Mouse (Mus musculus): ENCODE data around the gene Prmt2.

The Prmt2 gene

GRCm38 (mm10) chr10:76237341-76238225 is at the start of gene Prmt2:
Prmt2 (minus strand) TSS chr10:76237865.
- DNase-seq (ENCODE audit: low read depth, low spot score), result peak; percentile 93

- no peak for DNase-seq (ENCODE audit: low read depth, low spot score)
These were observed 41.0 kb upstream of the Prmt2 start for GRCm38 (mm10) chr10:76278541-76279097.

GRCm38 (mm10) chr10:76275256-76275655 is 37.6 kb upstream of the Prmt2 start:
- no peak for DNase-seq (ENCODE audit: low read depth, low spot score)

- peak; percentile 58 for DNase-seq (ENCODE audit: low read depth, low spot score)
These were observed 33.6 kb upstream of the Prmt2 start for GRCm38 (mm10) chr10:76271238-76271637.

GRCm38 (mm10) chr10:76262431-76262830 is 24.8 kb upstream of the Prmt2 start:
- DNase-seq (ENCODE audit: low read depth, low spot score), result peak; percentile 76

- DNase-seq (ENCODE audit: low read depth, low spot score), result no peak
These were observed 23.8 kb upstream of the Prmt2 start for GRCm38 (mm10) chr10:76261447-76261846.

- peak; percentile 25 for DNase-seq (ENCODE audit: low read depth, low spot score)
These were observed 22.8 kb upstream of the Prmt2 start for GRCm38 (mm10) chr10:76260358-76261059.

GRCm38 (mm10) chr10:76259566-76260232 is 22.0 kb upstream of the Prmt2 start:
- no peak for DNase-seq (ENCODE audit: low read depth, low spot score)

- DNase-seq (ENCODE audit: low read depth, low spot score), result peak; percentile 77
These were observed 20.2 kb upstream of the Prmt2 start for GRCm38 (mm10) chr10:76257719-76258390.

GRCm38 (mm10) chr10:76257231-76257630 is 19.6 kb upstream of the Prmt2 start:
- DNase-seq (ENCODE audit: low read depth, low spot score), result no peak

- no peak for DNase-seq (ENCODE audit: low read depth, low spot score)
These were observed 18.0 kb upstream of the Prmt2 start for GRCm38 (mm10) chr10:76255617-76256016.

- DNase-seq (ENCODE audit: low read depth, low spot score), result peak; percentile 38
These were observed 15.9 kb upstream of the Prmt2 start, which contains the start of gene S100b for GRCm38 (mm10) chr10:76253536-76253935. S100b (plus strand) TSS chr10:76253853.

GRCm38 (mm10) chr10:76253079-76253478 is 15.4 kb upstream of the Prmt2 start:
- DNase-seq (ENCODE audit: low read depth, low spot score), result no peak

GRCm38 (mm10) chr10:76250870-76251269 is 13.2 kb upstream of the Prmt2 start:
- DNase-seq (ENCODE audit: low read depth, low spot score), result no peak

GRCm38 (mm10) chr10:76248647-76248968 is 10.9 kb upstream of the Prmt2 start:
- DNase-seq (ENCODE audit: low read depth, low spot score), result no peak

- DNase-seq (ENCODE audit: low read depth, low spot score), result no peak
These were observed 10.4 kb upstream of the Prmt2 start for GRCm38 (mm10) chr10:76247960-76248646.

GRCm38 (mm10) chr10:76246601-76247000 is 8.9 kb upstream of the Prmt2 start:
- DNase-seq (ENCODE audit: low read depth, low spot score), result no peak

GRCm38 (mm10) chr10:76245106-76245505 is 7.4 kb upstream of the Prmt2 start:
- no peak for DNase-seq (ENCODE audit: low read depth, low spot score)

GRCm38 (mm10) chr10:76239401-76239800 is 1.7 kb upstream of the Prmt2 start:
- no peak for DNase-seq (ENCODE audit: low read depth, low spot score)

- peak; percentile 33 for DNase-seq (ENCODE audit: low read depth, low spot score)
These were observed 8.0 kb downstream of the Prmt2 start for GRCm38 (mm10) chr10:76229627-76230026.

- no peak for DNase-seq (ENCODE audit: low read depth, low spot score)
These were observed 11.7 kb downstream of the Prmt2 start for GRCm38 (mm10) chr10:76225944-76226343.
